Mouse (Mus musculus): ENCODE results near the gene Col12a1.
"Not testable (repeated sequence)": the region's sequence is repeated elsewhere in the genome, so short reads cannot be mapped to it uniquely, and the experiment has no call there.

Gene Col12a1

DNA sequence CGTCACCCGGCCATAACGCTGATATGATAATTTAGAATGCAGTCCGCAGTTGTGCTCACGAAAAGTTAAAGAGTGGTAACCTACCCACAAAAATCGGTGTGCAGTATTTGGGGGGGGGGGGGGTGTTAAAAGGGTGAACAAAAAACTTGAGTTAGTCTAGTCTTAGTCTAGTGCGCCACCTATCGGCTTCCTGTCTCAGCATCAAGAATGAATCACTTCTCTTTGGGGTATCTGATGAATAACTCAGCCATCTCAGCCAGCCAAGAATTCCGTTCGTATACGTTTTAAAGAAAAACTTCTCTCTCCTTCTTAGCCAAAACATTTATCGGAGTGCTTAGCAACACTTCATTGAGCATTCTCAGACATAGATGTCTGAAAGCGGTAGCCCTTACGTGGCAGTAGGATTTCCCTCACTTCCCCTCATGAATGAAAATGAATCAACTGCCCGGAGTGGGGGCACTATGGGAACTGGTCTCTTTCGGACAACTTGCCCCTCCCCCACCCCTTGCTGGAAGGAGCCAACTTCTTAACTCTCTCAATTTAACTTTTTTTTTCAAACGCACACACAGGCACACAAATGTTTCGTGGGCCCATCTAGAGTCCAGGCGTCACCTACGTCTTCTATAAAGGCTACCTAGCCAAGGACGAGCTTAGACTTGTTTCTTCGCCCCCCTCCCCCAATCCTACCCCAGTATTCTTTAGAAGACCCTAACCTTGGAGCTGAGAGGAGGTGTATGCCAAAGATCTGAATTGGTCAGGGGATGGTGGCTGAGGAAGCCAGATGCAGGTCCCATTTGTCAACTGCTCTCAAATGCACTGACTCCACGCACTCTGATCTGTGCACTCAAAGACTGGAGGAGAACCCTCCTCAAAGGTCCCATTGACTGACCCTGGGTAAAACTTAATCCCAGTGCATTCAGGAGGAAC is 1.5 kb downstream of the Col12a1 start:
- in situ Hi-C loops (cut with MboI; ENCODE audit: low pct_unique_long_range_greater_than_20kb in 1 of 2, low sequenced_read_pairs in 2 of 2, unreplicated experiment in 1 of 2): loop anchor here (10.0 kb wide), 2 partner anchors 672 to 942 kb away; no protein-coding TSS in a partner anchor

DNA sequence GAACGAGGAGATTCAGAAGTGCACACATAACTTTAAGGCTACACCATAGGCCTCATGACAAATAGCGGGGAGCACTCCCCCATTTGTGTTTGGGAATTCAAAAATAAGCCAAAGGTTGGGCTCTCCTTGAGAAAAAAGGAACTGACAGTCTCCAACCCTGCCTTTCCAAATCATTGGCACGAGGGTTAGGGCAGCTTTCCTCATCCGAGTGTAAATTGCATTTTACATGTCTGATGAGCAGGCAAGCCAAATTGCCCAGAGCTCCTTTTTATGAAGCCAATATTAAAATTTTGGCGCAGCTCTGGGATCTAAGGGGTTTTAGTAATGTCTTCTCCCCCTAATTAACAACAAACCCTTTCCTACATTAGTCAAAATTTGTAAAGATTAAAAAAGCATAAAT is 2.1 kb downstream of the Col12a1 start:
- in situ Hi-C loops (cut with MboI; ENCODE audit: low pct_unique_long_range_greater_than_20kb in 1 of 2, low sequenced_read_pairs in 2 of 2, unreplicated experiment in 1 of 2): loop anchor here (10.0 kb wide), 2 partner anchors 672 to 942 kb away; no protein-coding TSS in a partner anchor

DNA sequence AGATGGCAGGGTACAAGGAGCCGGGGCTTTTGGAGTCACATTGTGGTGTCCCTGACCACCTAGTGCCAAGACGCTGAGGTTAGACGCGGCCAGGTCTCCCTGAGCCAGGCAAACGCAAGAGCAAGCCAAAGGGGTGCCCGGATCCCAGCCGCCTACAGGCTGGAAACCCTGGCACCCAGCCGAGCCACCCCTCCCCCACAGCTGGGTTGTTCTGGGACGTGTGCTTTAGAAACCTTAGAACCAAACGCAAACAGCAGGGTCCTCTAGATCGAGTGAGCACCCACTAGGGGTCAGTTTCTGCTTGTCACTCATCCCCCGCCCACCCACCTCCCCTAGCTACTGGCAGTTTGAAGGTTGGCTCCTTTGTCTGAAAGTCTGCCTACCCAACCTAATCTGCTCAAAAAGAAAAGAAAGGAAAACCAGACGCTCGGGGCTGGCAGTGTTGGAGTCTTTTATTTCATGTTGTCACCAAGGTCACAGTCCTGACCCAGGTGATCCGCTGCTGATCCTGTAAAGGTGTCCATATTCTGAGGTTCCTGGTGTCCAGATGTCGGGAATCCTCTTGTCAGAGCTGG is 4.1 kb downstream of the Col12a1 start:
- in situ Hi-C loops (cut with MboI; ENCODE audit: low pct_unique_long_range_greater_than_20kb in 1 of 2, low sequenced_read_pairs in 2 of 2, unreplicated experiment in 1 of 2): loop anchor here (10.0 kb wide), 2 partner anchors 670 to 940 kb away; no protein-coding TSS in a partner anchor

DNA sequence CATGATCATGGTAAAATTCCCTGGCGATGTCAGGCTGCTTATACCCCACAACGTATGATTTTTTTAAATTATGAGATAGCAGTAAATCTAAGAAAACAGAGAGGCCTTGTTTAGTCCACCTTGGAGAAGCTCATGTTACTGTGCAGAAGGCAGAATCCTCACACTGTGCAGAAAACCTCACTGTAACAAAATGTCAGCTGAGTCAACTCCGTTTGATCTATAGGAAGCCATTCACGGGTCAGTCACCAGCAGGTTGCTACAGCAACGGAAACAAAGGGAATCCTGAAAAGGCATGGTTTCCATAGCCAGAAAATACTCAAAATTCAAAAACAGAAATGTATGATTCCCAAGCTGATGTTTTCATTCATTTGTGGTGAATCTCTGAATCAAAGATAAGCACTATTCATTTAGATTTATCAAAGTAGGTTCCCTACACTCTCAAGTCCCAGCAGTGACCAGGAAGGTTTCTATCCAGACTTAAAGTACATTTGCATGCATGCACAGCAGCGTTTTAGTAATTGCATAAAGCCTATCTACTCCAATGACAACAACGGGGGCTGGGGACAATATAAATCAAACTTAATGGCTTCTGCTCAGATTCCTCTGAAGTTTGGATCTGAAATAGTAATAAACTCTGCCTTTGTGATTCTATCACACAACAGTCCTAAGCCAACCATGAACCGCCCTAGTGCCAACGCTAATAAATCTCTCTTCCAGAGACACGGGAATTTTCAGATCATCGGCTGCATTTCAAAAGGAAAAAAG is 28.7 kb downstream of the Col12a1 start:
- in situ Hi-C loops (cut with MboI; ENCODE audit: low pct_unique_long_range_greater_than_20kb in 1 of 2, low sequenced_read_pairs in 2 of 2, unreplicated experiment in 1 of 2): no loop called here

DNA sequence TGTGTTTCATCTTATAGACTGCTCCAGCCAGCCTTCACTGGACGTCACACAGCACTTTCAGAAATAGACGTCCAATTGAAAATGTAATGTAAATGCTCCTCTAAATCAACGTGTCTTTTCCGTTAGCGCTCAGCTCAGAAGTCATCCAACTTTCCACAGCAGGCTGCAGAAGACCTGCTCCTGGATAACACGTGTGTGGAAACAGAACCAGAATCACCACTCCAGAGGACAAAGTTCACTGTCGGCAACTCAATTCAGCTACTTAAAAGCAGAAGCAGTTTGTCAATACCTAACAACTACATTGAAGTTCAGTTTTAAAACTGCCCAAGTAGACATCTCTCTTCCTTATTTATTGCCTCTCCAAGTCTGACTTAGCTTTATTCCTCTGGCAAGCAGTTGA is 29.3 kb downstream of the Col12a1 start:
- in situ Hi-C loops (cut with MboI; ENCODE audit: low pct_unique_long_range_greater_than_20kb in 1 of 2, low sequenced_read_pairs in 2 of 2, unreplicated experiment in 1 of 2): no loop called here

DNA sequence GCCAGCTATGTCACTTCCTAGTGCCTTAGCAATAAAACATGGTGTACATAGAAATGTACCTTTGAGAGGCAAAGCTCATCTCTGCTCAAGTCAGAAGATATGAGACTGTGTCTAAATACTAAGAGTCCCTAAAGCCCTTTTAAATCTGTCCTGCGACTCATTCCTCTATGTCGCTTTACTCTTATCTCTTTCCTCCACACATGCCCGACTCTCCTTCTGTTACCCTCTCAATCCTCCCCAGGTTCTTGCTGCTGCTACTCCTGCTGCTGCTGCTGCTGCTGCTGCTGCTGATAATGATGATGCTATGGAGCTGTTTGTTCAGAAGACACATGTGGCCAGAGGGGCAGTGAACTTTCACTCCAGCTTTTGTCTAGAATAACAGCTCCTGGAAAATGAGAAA is 31.4 kb downstream of the Col12a1 start:
- in situ Hi-C loops (cut with MboI; ENCODE audit: low pct_unique_long_range_greater_than_20kb in 1 of 2, low sequenced_read_pairs in 2 of 2, unreplicated experiment in 1 of 2): no loop called here

DNA sequence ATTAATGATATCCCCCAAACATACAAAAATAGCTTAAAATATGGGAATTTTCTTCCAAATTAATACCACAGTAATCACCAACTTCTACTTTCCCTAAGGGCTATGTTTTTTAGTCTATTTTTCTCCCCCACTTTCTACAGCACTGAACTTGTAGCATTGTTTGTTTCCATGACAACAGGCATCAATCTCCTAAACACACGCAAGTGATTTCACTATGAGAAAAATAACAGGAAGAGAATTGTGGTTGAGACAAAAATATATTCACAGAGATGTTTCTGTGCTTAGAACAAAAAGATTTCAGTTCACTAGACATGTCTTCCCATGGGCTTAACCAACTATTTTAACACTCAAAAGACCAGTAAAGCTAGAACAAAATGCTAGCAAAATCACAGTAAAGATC is 32.6 kb downstream of the Col12a1 start:
- in situ Hi-C loops (cut with MboI; ENCODE audit: low pct_unique_long_range_greater_than_20kb in 1 of 2, low sequenced_read_pairs in 2 of 2, unreplicated experiment in 1 of 2): no loop called here

DNA sequence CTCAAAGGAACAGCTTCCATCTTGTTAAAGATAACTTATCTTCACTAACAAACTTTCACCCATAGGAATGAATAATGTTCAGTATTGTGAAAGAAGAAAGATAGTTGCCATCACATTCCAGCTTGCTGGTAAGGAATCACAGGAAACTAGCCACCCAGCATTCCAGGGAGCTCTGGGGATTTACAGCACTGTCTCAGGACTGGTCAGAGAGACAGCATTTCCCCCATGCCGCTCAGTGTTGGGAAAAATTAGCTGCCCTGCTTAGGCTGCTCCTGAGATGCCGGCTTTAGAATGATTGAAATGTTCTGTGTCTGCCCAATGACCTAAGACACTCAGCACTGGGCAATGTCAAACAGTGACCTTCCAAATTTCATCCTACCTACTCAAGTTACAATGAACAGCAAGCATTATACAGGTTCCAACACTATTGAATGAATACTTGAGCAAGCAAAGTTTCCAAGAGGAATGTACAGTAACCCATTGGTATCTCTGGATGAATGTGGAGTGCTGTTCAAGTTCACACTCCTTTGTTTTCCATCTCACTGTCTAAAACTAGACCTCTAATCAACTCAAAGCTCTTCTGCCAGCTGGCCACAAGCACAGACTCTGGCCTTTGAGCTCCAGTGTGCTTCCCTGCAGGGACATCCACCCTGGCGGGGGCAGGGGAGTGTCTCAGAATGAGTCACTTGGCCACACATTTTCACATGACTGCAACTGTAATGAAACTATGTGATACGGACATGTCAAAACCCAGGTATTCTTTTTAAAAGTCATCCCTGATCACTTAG is 38.0 kb downstream of the Col12a1 start:
- in situ Hi-C loops (cut with MboI; ENCODE audit: low pct_unique_long_range_greater_than_20kb in 1 of 2, low sequenced_read_pairs in 2 of 2, unreplicated experiment in 1 of 2): no loop called here

DNA sequence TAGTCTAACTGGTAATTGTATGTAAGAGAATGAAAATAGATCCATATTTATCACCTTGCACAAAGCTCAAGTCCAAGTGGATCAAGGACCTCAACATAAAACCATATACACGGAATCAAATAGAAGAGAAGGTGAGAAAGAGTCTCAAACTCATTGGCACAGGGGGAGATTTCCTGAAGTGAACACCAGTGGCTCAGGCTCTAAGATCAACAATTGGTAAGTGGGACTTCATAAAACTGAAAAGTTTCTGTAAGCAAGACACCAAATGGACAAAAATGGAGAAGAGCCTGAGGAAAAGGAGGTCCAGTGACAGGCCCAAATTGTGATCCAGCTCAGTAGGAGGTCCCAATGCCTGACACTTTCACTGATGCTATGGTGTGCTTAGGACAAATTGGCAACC is 49.8 kb downstream of the Col12a1 start:
- in situ Hi-C loops (cut with MboI; ENCODE audit: low pct_unique_long_range_greater_than_20kb in 1 of 2, low sequenced_read_pairs in 2 of 2, unreplicated experiment in 1 of 2): not testable (repeated sequence)

DNA sequence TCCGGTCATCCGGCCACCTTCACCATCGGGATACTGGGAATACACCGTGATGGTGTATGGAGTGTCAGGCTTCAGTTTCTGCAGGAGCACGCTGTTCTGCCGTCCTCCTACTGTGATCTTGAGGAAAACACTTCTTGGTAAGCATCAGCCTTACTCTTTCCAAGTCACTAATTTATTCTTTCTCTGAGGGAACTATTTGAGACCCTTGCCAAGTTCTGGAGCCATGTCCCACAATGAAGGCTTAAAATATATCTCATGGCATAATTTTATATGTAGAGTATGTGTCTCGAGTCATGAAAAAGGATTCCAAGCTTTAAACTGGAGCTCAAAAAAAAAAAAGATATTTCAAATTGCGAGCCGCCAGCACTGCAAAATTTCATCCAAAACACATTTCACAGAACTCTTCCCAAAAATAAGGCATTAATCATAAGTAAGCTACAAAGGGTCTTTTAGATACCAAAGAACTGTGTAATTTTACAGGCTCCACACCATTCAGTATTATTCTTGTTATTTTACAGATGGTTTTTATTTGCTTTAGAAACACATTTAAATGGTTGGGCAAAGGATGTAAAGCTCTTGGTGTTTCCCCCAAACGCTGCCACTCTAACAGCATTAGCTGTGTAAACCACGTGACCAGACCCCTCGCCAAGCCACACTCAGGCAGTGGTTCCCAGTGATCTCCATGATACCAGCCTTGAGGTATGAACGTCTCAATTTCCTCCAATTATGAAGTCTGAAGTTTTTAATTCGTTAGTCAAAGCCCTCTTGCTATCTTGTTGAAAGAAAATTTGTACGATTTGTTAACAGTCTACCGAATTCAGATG is 65.1 kb downstream of the Col12a1 start:
- in situ Hi-C loops (cut with MboI; ENCODE audit: low pct_unique_long_range_greater_than_20kb in 1 of 2, low sequenced_read_pairs in 2 of 2, unreplicated experiment in 1 of 2): no loop called here

DNA sequence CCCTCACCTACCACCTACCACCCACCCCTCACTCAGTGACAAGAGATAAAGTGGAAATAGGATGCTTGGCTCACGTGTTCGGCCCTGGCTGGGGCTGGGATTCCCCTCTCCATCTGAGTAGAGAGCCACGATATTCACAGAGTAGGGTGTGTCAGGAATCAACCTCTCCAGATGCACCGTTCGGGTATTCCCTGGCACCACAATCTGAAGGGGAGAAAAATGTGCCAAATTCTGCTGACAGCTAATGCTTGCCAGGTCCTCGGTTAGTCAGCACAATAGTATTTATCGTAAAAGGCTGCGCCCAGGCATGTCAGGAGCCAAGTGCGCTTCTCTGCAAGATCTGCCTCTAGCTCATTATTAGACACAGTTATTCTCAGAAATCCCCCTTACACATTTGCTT is 70.0 kb downstream of the Col12a1 start:
- in situ Hi-C loops (cut with MboI; ENCODE audit: low pct_unique_long_range_greater_than_20kb in 1 of 2, low sequenced_read_pairs in 2 of 2, unreplicated experiment in 1 of 2): no loop called here

DNA sequence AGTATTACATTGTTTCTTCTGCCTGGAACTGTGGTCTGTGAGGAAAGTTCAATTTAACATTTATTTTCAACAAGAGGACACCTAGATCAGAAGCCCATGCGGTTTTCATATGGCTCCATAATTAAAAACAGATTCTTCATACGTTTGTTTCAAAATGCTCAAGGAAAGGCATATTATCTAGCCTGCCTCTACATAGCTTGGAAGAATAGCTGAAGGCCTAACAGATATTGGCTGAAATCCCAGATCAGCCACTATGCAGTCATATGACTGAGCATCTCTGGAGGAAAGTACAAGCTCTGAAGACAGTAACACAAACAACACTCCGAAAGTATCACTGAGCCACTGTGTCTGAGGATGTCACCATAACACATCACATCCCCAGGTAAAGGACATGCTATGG is 72.9 kb downstream of the Col12a1 start:
- in situ Hi-C loops (cut with MboI; ENCODE audit: low pct_unique_long_range_greater_than_20kb in 1 of 2, low sequenced_read_pairs in 2 of 2, unreplicated experiment in 1 of 2): no loop called here

DNA sequence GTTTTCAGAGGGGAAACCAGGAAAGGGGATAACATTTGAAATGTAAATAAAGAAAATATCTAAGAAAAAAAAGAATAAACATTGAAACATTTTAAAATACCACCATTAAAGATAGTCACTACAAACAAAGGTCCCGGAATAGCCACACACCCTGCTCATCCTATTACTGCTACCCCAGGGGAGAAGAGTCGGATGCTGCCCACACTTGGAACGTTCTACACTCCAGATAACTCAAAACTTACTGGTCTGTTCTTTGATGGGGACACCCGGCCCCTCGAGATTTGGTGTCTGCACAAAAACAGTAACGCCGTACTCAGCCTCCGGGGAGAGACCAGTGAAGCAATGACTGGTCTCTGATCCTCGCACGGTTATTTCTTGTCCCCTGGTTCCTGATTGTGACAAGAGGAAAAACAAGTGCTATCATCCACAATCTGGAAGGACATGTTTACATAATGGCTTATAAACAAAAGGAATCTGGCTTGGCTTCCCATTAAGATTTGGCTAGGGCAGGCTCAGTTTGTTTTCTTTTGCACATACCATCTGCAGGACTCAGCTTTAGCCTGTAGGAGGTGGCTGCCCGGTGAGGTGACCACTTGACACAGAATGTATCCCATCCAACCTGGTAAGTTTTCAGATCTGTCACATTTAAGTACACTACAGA is 79.1 kb downstream of the Col12a1 start:
- in situ Hi-C loops (cut with MboI; ENCODE audit: low pct_unique_long_range_greater_than_20kb in 1 of 2, low sequenced_read_pairs in 2 of 2, unreplicated experiment in 1 of 2): no loop called here

DNA sequence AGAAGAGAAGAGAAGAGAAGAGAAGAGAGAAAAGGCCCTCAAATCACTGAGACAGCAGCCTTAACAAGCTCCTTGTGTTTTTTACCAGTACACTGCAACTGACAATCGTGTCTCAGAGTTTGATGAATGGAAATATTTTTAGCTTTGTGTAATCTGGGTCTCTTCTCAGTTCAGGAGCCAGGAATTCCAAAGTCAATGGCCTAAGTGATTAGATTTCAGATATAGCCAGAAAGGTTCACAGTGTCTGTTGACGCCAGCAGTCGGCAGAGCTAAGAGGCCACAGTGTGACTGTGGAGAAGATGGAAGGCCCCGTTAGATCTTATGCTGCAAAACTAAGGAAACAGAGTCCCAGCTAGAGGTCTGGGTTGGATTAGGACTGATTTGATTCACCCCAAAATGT is 80.8 kb downstream of the Col12a1 start:
- in situ Hi-C loops (cut with MboI; ENCODE audit: low pct_unique_long_range_greater_than_20kb in 1 of 2, low sequenced_read_pairs in 2 of 2, unreplicated experiment in 1 of 2): no loop called here

DNA sequence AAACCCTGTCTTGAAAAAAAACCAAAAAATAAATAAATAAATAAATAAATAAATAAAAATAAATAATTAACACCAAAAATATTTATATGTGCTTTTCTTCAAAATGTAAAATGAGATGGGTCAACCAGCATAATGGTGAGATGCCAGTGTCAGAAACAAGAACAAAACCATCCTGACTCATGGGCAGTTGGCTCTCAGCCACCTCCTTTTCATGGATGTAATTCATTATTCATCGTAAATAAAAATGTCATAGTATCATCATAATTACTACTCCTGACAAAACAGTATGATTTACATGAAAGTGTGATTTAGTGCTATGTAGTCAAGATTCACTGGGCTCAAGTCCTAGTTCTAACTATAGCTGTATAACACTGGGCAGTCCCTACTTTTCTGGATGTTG is 84.6 kb downstream of the Col12a1 start:
- in situ Hi-C loops (cut with MboI; ENCODE audit: low pct_unique_long_range_greater_than_20kb in 1 of 2, low sequenced_read_pairs in 2 of 2, unreplicated experiment in 1 of 2): no loop called here

DNA sequence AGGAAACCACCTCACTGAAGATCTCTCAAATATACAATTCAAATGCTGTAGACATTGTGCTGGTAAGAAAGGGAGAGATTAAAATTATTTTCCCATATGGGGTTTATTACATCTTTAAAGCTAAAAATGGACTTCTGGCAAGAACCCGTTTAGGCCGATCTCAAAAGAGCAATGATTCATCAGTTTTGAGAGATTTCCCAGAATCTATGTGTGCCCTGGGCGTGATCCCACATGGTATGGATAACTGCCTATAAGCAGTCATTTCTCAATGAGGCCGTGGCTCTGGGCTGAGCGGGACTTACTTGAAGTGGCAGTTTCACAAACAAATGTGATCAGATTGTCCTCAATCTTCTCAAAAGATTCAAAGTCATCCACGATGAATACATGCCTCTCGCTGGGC is 87.4 kb downstream of the Col12a1 start:
- in situ Hi-C loops (cut with MboI; ENCODE audit: low pct_unique_long_range_greater_than_20kb in 1 of 2, low sequenced_read_pairs in 2 of 2, unreplicated experiment in 1 of 2): no loop called here

DNA sequence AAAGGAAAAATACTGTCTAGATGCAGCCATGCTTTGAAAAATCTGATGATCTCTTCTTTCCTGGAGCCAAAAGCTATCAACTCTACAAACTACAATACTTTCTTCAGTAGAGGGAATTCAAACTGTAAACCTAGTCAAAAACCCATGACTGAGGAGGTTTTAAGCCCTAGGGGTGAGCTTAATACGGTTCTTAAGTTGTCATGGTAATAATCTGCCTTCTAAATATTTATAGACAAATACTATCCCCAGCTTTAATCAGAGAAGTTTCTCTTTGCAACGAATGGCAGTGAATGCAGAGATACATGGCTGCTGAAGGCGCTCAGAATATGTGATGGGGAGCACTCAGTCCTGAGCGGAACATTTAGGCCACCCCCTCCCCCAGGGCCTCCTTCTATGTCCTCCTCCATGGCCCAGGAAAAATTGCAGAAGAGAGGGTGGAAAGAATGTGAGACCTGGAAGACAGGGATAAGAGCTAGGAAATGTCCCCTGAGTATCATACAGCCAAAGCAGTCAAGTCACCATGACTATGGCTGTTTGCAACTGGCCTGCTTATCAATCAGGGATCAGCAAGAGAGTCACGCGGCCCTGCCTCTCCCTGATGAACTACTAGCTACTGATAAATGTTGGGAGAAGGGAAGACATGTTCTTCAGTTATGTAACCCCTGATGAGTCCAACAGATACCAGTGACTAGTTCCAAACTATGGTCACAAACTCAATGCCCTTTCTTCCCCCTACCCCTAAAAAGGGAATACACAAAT is 99.6 kb downstream of the Col12a1 start:
- in situ Hi-C loops (cut with MboI; ENCODE audit: low pct_unique_long_range_greater_than_20kb in 1 of 2, low sequenced_read_pairs in 2 of 2, unreplicated experiment in 1 of 2): no loop called here

All from mouse embryonic stem cell (cell line).